Mouse (Mus musculus) lung, embryonic 15.5 days (tissue): ENCODE results near the gene Tor2a. TPM values are rescaled to one million over a fixed set of nuclear protein-coding genes. Genes with fewer than 3 reads are reported as not detected.

Experiments
- ATAC-seq: fragments of 200-750 bp; cut with Nextera tagmentation; 2 replicates; pipeline ENCODE4 v1.8.0; 2017; ENCODE audit warnings: moderate number of reproducible peaks, borderline replicate concordance; ENCODE audit not compliant: low FRiP score, low TSS enrichment; ENCODE audit errors: extremely low read depth
- H3K27ac ChIP-seq: fragments of 300-500 bp; sonication (generic); 2 replicates; pipeline ENCODE4 v1.5.1; 2015; ENCODE audit warnings: moderate library complexity, mild to moderate bottlenecking, inconsistent platforms
- H3K27me3 ChIP-seq: fragments of 300-500 bp; sonication (generic); 2 replicates; pipeline ENCODE4 v1.6.1; 2015; ENCODE audit warnings: inconsistent platforms
- H3K36me3 ChIP-seq: fragments of 300-500 bp; sonication (generic); 2 replicates; pipeline ENCODE4 v1.6.1; 2015; ENCODE audit warnings: inconsistent platforms
- H3K4me1 ChIP-seq: fragments of 300-500 bp; sonication (generic); 2 replicates; pipeline ENCODE4 v1.6.1; 2015; ENCODE audit warnings: inconsistent platforms
- H3K4me2 ChIP-seq: fragments of 300-500 bp; sonication (generic); 2 replicates; pipeline ENCODE4 v1.6.1; 2015; ENCODE audit warnings: inconsistent platforms, mild to moderate bottlenecking, moderate library complexity
- H3K4me3 ChIP-seq: fragments of 300-500 bp; sonication (generic); 2 replicates; pipeline ENCODE4 v1.5.1; 2015; ENCODE audit warnings: mild to moderate bottlenecking, inconsistent platforms
- H3K9ac ChIP-seq: fragments of 300-500 bp; sonication (generic); 2 replicates; pipeline ENCODE4 v1.6.1; 2015; ENCODE audit warnings: inconsistent platforms
- H3K9me3 ChIP-seq: fragments of 300-500 bp; sonication (generic); 2 replicates; pipeline ENCODE4 v1.6.1; 2016; ENCODE audit warnings: inconsistent platforms
- WGBS: fragments of 180-500 bp; shearing (Covaris S2); methylation state at CpG from one replicate; pipeline ENCODE4 v1.1.7; 2015; 5-methylcytosine and 5-hydroxymethylcytosine counted together
- microRNA counts: library from miRNA; unstranded; fragments of <30 nt; microRNA quantifications from one replicate; lab custom pipeline; 2016
- microRNA-seq: library from miRNA; unstranded; fragments of <30 nt; microRNA quantifications from one replicate; pipeline ENCODE4, GENCODE M21; 2016
- polyA plus RNA-seq: library from polyadenylated mRNA; unstranded; fragments of >200 nt; fragmentation: Nextera tagmentation; extraction: Ambion mirVana; gene quantifications from 2 replicates; pipeline ENCODE4 v1.2.1, GENCODE M21; 2015

Tor2a gene
- polyA plus RNA-seq, 1 experiment from 2014 or later: 65.6 TPM

DNA sequence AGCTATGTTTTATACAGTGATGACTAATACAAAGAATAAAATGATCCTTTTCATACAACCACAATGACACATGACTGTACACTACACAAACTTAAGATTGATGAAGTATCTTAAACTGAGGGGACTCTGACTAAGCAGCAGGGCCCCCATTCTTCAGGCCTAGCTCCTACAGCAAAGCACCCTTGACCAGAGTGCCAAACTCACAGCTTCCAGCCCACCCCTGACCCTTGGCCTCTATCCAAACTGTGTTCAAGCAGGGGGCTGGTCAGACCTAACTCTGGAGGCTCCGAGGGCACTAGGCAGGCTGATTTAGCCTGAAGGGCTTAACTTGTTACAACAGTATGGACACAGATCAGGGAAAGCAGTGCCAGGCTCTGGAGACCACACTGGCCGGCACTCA, 31.5 kb downstream of the Tor2a start:
- no peak overlapping the region for H3K4me2 ChIP-seq
- no peak overlapping the region for H3K27ac ChIP-seq
- H3K4me1 ChIP-seq: peaks cover 22% of the 10 kb centered on the region
- no peak overlapping the region for H3K4me3 ChIP-seq
- H3K9ac ChIP-seq: no peak overlapping the region
- 0 out of 2 replicates have a peak, but pooled peaks have one; percentile 15 for ATAC-seq
- no peaks in the 10 kb centered on the region for H3K36me3 ChIP-seq
- 30% methylated on average over 2 of the region's 2 CpGs for WGBS
- no peaks in the 10 kb centered on the region for H3K9me3 ChIP-seq
- no peaks in the 10 kb centered on the region for H3K27me3 ChIP-seq

DNA sequence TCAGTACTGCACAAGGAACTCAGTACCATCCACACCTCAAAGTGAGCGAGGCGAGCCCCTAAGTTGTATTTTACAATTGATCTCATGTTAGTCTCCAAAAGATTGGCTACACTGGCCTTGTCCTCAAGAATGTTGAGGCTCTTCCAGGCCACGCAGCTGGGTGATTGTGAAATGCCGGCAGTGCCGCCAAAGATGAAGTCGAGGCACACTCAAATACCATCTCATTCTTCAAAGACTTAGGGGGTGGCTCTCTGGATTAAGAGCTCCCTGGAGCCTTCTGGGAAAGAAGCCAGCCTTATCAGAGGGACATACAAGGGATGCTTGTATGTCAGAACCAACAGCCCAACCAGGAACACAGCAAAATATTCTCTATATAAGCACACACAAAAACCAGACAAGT, 34.3 kb downstream of the Tor2a start:
- Histone ChIP-seq H3K4me3 (no peak overlapping the region), H3K4me1 (peaks cover 22% of the 10 kb centered on the region), H3K27ac (peak overlapping the region; percentile 41)

DNA sequence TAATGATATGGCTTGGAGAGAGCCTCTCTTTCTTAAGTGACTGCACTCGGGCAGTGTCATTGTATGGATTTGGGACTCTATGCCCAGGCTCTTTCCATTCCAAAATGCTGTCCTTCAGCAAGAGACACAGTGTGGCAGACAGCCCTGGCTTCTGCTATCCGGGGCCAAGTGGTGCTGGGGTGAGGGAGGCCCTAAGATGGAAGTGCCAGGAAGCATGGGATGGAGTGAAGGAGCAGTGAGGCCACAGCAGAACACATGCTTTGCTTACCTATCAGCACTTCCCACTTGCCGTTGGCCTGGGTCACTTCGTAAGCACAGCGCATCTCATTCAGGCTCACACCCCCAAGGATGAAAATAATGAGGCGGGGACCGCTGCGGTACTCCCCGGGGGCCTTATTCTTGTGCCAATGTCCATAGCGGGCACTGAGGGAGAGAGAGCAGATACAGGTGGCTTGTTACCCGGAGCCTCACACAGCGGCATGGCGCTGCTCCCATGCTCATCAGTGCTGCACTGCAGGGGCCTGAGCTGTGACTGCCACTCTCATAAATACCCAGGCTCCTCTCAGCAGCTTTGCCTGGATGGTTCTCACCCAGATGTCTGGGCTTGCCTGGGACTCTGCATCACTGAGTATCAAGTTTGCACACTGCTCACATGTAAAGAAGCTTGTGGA, 38.8 kb downstream of the Tor2a start:
- 85% methylated on average over 13 of the region's 13 CpGs for WGBS

More for the DNA sequence above, 34.3 kb downstream of the Tor2a start:
- Histone ChIP-seq H3K27me3 (no peaks in the 10 kb centered on the region), H3K9ac (no peak overlapping the region), H3K9me3 (no peaks in the 10 kb centered on the region), H3K4me2 (no peak overlapping the region), H3K36me3 (0 out of 2 replicates have a peak, but pooled peaks cover 3% of the 10 kb centered on the region)
- WGBS: 39% methylated on average over 6 of the region's 6 CpGs
- ATAC-seq: peak; percentile 33; the same call in 1 of the 2 replicates

DNA sequence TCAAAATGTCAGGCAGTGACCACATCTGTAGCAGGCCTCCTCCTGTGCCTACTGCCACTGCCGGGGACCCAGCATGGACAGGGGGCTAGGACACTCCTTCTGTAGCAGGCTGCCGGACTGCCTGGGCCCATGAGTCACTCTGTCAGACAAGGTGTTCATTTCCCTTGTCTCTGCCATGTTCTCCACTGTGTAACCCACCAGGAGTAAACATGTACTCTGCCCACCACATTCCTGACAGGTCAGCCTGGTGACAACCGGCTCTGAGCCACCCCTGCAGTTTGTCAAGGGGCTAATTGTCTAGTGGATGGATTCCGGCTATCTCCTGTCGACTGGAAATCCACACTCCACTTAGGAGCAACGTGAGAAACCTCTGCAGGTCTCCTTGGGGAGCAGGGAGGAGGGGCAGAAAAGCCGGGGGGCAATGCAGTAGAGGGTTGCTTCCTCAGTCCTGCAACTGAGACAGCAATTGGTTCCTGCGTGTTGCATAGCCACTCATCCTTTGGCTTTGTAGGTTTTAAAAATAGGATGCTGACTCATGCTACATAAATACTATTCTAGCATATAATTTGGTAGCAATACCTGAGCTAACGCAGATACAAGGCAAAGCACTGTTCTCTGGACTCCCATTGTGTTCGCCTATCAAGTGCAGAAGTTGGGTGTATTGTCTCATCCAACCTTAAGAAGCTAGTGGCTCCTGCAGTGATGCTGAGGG, 41.4 kb downstream of the Tor2a start:
- WGBS: 52% methylated on average over 10 of the region's 10 CpGs
- H3K4me1 ChIP-seq: no peaks in the 10 kb centered on the region
- H3K4me2 ChIP-seq: no peak overlapping the region
- no peak overlapping the region for H3K9ac ChIP-seq
- H3K36me3 ChIP-seq: peaks cover 14% of the 10 kb centered on the region
- no peak overlapping the region for H3K27ac ChIP-seq
- H3K27me3 ChIP-seq: no peaks in the 10 kb centered on the region
- no peak for ATAC-seq
- H3K9me3 ChIP-seq: no peaks in the 10 kb centered on the region
- no peak overlapping the region for H3K4me3 ChIP-seq

More for the DNA sequence above, 38.8 kb downstream of the Tor2a start:
- Histone ChIP-seq H3K9ac (no peak overlapping the region), H3K4me2 (no peak overlapping the region), H3K4me3 (no peak overlapping the region), H3K27ac (no peak overlapping the region), H3K36me3 (peaks cover 14% of the 10 kb centered on the region), H3K9me3 (no peaks in the 10 kb centered on the region), H3K27me3 (no peaks in the 10 kb centered on the region), H3K4me1 (peaks cover 13% of the 10 kb centered on the region)
- no peak for ATAC-seq

DNA sequence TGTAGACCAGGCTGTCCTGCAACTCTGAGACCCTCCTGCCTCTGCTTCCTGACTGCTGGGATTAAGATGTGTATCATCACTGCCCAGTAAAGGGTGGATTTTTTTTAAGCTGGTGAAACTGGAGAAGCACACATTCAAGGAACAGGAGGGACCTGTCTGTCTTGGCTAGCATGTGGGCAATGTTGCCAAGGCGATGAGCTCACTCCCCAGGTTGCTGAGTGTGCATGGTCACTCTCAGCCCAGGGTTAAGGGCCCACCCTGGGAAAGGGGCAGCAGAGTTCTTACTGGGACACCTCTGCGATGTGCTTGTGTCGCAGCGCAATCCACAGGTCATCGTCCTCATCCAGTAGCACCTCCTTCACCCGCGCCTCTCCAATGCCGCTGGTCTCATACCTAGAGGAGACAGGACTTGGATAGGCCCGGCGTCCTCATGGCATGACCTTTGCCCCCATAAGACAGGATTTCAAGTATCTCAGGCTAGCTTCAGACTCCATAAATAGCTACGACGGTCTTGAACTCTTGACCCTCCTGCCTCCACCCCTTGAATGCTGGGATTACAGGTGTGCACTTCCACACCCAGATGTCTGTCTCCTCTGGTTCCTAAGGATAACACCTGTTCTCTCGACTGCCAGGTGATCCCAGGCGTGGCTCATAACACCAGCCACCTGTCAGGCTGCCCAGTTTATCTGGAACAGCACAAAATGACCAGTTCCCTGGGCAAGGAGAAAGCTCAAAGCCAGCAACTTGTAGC, 52.0 kb downstream of the Tor2a start:
- no peaks in the 10 kb centered on the region for H3K9me3 ChIP-seq
- no peak for ATAC-seq
- H3K4me2 ChIP-seq: no peak overlapping the region
- H3K4me1 ChIP-seq: peaks cover 10% of the 10 kb centered on the region; the same call in 1 of the 2 replicates
- peaks cover 22% of the 10 kb centered on the region for H3K36me3 ChIP-seq
- no peaks in the 10 kb centered on the region for H3K27me3 ChIP-seq
- H3K4me3 ChIP-seq: no peak overlapping the region
- no peak overlapping the region for H3K9ac ChIP-seq
- no peak overlapping the region for H3K27ac ChIP-seq
- 83% methylated on average over 14 of the region's 14 CpGs for WGBS

MicroRNA genes within 50 kb of the gene (microRNA counts, 519-probe panel; counts per million panel counts)
- 2,202 counts per million, percentile 27 among the panel's probes with 10 or more counts for microRNA mmu-miR-2861 (lab: Ali Mortazavi, UCI)

Small RNA genes within 50 kb of the gene (microRNA-seq; reads per million reads assigned to microRNA genes)
- gene Mir2861 (not detected), gene Mir3960 (not detected)

Other genes starting within 250 kb of the Tor2a start
- gene Fam102a, start 221.9 kb upstream of the Tor2a start, polyA plus RNA-seq: 12.3 and 12.6 TPM in 2 replicates
- 101 and 107 TPM in 2 replicates for gene Dpm2, start 186.4 kb upstream of the Tor2a start, polyA plus RNA-seq
- gene Pip5kl1, start 182.4 kb upstream of the Tor2a start, polyA plus RNA-seq: 0.30 and 0.39 TPM in 2 replicates
- 0.29 TPM in 1 of 2 replicates, not detected in the other for gene 9430097D07Rik, start 181.6 kb upstream of the Tor2a start, polyA plus RNA-seq
- gene St6galnac4, start 170.1 kb upstream of the Tor2a start, polyA plus RNA-seq: 25.9 and 26.1 TPM in 2 replicates
- 25.0 and 26.2 TPM in 2 replicates for gene St6galnac6, start 157.5 kb upstream of the Tor2a start, polyA plus RNA-seq
- 53.6 and 60.6 TPM in 2 replicates for gene Ak1, start 135.5 kb upstream of the Tor2a start, polyA plus RNA-seq
- gene Eng, start 110.6 kb upstream of the Tor2a start, polyA plus RNA-seq: 102 and 107 TPM in 2 replicates
- gene Fpgs, start 53.1 kb upstream of the Tor2a start, polyA plus RNA-seq: 27.9 and 28.6 TPM in 2 replicates
- gene Cdk9, start 44.2 kb upstream of the Tor2a start, polyA plus RNA-seq: 89.6 and 98.7 TPM in 2 replicates
- gene Sh2d3c, start 36.2 kb upstream of the Tor2a start, polyA plus RNA-seq: 40.5 and 41.4 TPM in 2 replicates
- gene 6330409D20Rik, start 16.2 kb upstream of the Tor2a start, polyA plus RNA-seq: 0.24 and 0.25 TPM in 2 replicates
- gene Ttc16, start 18.4 kb downstream of the Tor2a start, polyA plus RNA-seq: 0.43 and 0.69 TPM in 2 replicates
- 4.9 and 5.4 TPM in 2 replicates for gene Ptrh1, start 18.6 kb downstream of the Tor2a start, polyA plus RNA-seq
- gene Cfap157, start 27.2 kb downstream of the Tor2a start, polyA plus RNA-seq: 1.1 and 1.3 TPM in 2 replicates
- gene Stxbp1, start 90.0 kb downstream of the Tor2a start, polyA plus RNA-seq: 21.0 and 22.3 TPM in 2 replicates
- 114 and 117 TPM in 2 replicates for gene Fam129b, start 118.9 kb downstream of the Tor2a start, polyA plus RNA-seq
- 164 and 167 TPM in 2 replicates for gene Rpl12, start 204.3 kb downstream of the Tor2a start, polyA plus RNA-seq
- 7.5 and 9.7 TPM in 2 replicates for gene Lrsam1, start 204.4 kb downstream of the Tor2a start, polyA plus RNA-seq
- 20.8 and 22.5 TPM in 2 replicates for gene Slc2a8, start 224.8 kb downstream of the Tor2a start, polyA plus RNA-seq